Mouse (Mus musculus) testis, adult 2 months (tissue): ENCODE measurements around the gene Ssna1. TPM values are rescaled to one million over a fixed set of nuclear protein-coding genes. Genes with fewer than 3 reads are reported as not detected.
"Not testable (repeated sequence)": the region's sequence is repeated elsewhere in the genome, so short reads cannot be mapped to it uniquely, and the experiment has no call there.

Source experiments
- H3K27ac ChIP-seq: fragments of 200-500 bp; 2 replicates; pipeline ENCODE4 v1.5.1; 2012; ENCODE audit warnings: low read depth, low read length; ENCODE audit not compliant: control insufficient read depth, insufficient read depth
- H3K27me3 ChIP-seq: fragments of 200-500 bp; 2 replicates; pipeline ENCODE4 v1.6.1; 2012; ENCODE audit warnings: mild to moderate bottlenecking, low read length, moderate library complexity; ENCODE audit not compliant: control insufficient read depth, insufficient read depth
- H3K36me3 ChIP-seq: fragments of 200-500 bp; 2 replicates; pipeline ENCODE4 v1.6.1; 2012; ENCODE audit warnings: mild to moderate bottlenecking, low read length; ENCODE audit not compliant: control insufficient read depth, insufficient read depth
- H3K4me1 ChIP-seq: fragments of 200-500 bp; 2 replicates; pipeline ENCODE4 v1.6.1; 2012; ENCODE audit warnings: low read length; ENCODE audit not compliant: control insufficient read depth, insufficient read depth
- H3K4me3 ChIP-seq: fragments of 200-500 bp; 2 replicates; pipeline ENCODE4 v1.5.1; 2012; ENCODE audit warnings: low read depth, mild to moderate bottlenecking, low read length, moderate library complexity, mixed read lengths; ENCODE audit not compliant: control insufficient read depth
- CTCF ChIP-seq: fragments of 200-500 bp; IDR thresholded peaks from 2 replicates; pipeline ENCODE4 v1.5.1; 2012; ENCODE audit warnings: low read depth, mild to moderate bottlenecking, inconsistent platforms, low read length, moderate library complexity; ENCODE audit not compliant: control insufficient read depth, insufficient read depth, insufficient replicate concordance
- POLR2A ChIP-seq: fragments of 200-500 bp; IDR thresholded peaks from 2 replicates; pipeline ENCODE4 v1.6.1; 2012; ENCODE audit warnings: low read depth, mild to moderate bottlenecking, inconsistent platforms, low read length, moderate library complexity; ENCODE audit not compliant: control insufficient read depth
- polyA plus RNA-seq: library from polyadenylated mRNA; depleted of rRNA; stranded (reverse); fragments of >200 nt; gene quantifications from 2 replicates; pipeline ENCODE4 v1.2.3, GENCODE M21; 2012

The Ssna1 gene
- polyA plus RNA-seq, 1 experiment: 54.9 TPM

DNA sequence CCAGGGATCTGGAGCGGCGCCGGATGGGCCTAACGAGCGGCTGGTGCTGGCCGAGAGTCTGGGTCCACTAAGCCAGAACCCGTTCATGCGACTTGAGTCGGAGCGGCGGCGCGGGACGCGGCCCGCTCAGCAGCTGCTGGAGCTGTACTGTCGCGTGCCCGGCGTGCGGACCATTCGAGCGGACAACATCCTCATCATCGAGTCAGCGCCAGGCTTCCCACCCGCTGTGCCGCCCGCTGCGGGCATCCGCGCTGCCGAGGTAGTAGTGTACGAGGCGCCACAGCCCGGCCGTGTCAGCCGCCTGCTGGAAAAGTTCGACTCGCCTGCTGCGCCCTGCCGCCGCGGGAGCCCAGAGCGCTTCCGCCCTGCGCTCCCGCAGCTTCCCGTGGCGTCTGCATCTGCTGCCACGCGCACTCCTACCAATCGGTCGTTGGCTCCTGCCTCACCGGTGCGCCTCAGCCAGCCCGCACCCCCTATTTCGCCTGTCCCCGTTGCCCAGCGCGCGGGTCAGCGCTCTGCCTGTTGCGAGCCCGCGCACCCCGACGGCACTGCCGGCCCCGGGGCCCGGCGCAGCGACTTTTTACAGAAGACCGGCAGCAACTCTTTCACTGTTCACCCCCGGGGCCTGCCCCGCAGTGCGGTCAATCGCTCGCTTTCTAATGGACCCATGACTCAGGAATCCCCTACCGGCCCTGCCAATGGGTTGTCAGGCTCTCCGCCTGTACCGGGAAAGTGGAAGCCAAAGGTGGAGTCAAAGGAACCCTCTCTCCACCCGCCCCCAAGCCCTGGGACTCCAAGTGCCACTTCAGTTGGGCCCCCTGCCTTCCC is 9.2 kb downstream of the Ssna1 start:
- Histone ChIP-seq H3K4me1 (peaks cover 24% of the 10 kb centered on the region), H3K27me3 (no peaks in the 10 kb centered on the region), H3K4me3 (peak overlapping the region; percentile 91), H3K27ac (peak overlapping the region; percentile 51), H3K36me3 (no peaks in the 10 kb centered on the region; the same call in 1 of the 2 replicates)
- TF ChIP-seq CTCF (no peak), POLR2A (no peak; the same call in 1 of the 2 replicates)

DNA sequence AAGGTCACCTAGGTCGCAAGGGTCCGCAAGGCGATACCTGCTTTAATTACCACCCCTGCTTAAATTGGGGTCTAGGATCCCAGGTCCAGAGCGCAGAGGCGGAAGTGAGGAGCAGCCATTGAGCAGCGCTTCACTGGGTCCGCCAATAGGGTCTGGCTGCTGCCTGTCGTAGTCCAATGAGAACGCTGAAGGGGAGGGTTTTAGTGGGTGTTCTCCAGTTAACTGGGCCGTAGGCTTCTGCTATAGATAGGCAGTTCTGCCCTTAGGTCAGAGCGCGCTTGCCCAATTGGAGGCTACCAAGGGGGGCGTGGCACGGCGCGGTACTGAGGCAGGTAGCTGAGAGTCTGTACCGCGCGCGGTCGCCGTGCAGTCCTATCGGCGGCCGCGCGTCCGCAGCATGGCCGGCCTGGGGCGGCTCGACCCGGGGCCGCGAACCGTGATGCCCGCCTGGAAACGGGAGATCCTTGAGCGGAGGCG is 9.9 kb downstream of the Ssna1 start, which contains the start of gene Tprn:
Gene Tprn (plus strand): TSS at position 328 of the 477 bp plus-strand sequence.
- Histone ChIP-seq H3K4me1 (peaks cover 24% of the 10 kb centered on the region), H3K36me3 (no peaks in the 10 kb centered on the region; the same call in 1 of the 2 replicates), H3K4me3 (peak within 1 kb of the TSS; percentile 91), H3K27me3 (no peaks in the 10 kb centered on the region), H3K27ac (peak within 1 kb of the TSS; percentile 83)
- TF ChIP-seq POLR2A (peak; percentile 72; the same call in 1 of the 2 replicates), CTCF (no peak)

DNA sequence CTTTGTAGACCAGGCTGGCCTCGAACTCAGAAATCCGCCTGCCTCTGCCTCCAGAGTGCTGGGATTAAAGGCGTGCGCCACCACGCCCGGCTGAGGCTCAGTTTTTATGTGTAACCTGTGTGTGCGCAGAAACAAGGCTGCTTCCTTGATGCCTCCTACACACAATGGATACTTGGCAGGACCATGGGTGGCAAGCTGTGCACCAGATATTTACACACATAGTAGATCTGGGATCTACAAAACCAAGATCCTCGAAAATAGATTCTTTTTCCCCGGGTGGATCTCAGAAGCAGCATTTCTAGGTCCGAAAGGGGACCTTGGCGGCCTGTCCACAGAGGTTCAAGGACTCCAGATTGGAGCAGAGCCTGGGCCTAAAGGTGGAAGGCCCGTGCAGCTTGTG is 10.4 kb downstream of the Ssna1 start:
- no peaks in the 10 kb centered on the region for H3K27me3 ChIP-seq
- TF ChIP-seq POLR2A (no peak), CTCF (no peak)
- H3K4me3 ChIP-seq: peak overlapping the region; percentile 91
- H3K4me1 ChIP-seq: peaks cover 24% of the 10 kb centered on the region
- H3K27ac ChIP-seq: peak overlapping the region; percentile 83
- no peaks in the 10 kb centered on the region; the same call in 1 of the 2 replicates for H3K36me3 ChIP-seq

DNA sequence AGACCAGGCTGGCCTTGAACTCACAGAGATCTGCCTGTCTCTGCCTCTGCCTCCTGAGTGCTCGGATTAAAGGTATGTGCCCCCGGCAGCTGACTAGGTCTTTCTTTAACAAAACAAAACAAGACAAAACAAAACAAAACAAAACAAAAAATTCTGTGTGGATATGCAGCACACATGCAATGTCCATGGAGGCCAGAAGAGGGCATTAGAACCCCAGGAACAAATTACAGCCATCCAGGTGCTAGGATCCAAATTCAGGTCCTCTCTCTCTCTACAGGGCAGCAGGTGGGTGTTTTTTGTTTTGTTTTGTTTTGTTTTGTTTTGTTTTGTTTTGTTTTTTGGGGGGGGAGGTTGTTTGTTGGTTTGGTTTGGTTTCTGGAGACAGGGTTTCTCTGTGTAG is 13.4 kb downstream of the Ssna1 start:
- TF ChIP-seq CTCF (no peak), POLR2A (no peak)
- no peak overlapping the region for H3K27ac ChIP-seq
- peaks cover 20% of the 10 kb centered on the region for H3K4me1 ChIP-seq
- H3K27me3 ChIP-seq: no peaks in the 10 kb centered on the region
- H3K36me3 ChIP-seq: no peaks in the 10 kb centered on the region; the same call in 1 of the 2 replicates
- H3K4me3 ChIP-seq: no peak overlapping the region

DNA sequence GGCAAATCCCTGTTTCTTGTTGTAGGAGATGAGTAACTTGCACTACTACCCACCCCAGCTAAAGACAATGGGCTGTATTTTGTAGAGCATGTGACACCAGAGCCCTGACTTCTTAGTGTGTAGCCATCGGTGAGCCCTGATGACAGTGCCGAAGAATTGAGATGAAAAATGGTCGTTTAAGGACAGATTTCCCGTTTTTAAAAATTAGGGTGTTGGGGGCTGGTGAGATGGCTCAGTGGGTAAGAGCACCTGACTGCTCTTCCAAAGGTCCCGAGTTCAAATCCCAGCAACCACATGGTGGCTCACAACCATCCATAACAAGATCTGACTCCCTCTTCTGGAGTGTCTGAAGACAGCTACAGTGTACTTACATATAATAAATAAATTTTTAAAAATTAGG is 15.0 kb downstream of the Ssna1 start:
- not testable (repeated sequence) for H3K4me3 ChIP-seq, H3K27me3 ChIP-seq, H3K27ac ChIP-seq, H3K36me3 ChIP-seq
- H3K4me1 ChIP-seq: peaks cover 10% of the 10 kb centered on the region

DNA sequence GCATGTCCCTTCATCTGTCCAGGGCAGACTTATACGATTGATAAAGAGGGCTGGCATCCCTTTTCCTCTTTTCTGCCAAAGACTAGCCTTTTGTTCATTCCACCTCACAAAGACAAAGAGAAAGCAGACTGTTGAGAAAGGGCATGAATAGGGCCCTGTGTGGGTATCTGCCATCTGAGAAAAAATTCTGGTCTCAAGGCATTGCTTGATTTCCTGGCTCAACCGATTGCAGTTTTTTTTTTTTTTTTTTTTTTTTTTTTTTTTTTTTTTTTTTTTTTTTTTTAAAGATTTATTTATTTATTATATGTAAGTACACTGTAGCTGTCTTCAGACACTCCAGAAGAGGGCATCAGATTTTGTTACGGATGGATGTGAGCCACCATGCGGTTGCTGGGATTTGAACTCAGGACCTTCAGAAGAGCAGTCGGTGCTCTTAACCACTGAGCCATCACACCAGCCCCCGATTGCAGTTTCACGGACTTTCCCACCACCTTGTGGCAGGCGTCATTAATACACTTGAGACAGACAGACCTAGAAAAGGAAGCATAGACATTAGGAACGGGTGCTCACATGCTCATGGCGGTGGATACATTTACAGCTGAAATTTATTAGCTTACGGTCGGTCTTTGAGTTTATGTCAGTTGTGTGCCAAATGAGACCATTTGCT is 15.7 kb downstream of the Ssna1 start:
- H3K36me3 ChIP-seq, H3K4me3 ChIP-seq, H3K4me1 ChIP-seq, H3K27ac ChIP-seq, H3K27me3 ChIP-seq: not testable (repeated sequence)

DNA sequence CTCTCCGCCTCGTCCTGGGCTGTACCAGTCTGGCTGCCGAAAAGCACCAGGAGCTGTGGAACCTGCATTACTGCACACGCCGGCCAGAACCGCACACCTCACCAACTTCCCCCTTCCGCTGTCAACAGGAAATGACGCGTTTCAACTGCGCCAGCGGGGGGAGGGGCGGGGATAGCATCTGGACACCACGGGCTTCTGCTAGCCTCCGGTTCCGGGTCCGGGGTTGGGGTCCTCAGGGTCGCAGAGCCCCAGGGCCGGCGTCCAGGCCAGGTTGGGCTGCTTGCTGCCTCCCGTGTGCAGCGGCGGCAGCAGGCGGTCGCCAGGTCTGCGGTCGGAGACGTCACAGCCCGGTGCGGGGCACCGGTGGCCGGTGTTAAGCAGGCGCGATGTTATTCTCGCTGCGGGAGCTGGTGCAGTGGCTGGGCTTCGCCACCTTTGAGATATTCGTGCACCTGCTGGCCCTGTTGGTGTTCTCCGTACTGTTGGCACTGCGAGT is 16.9 kb downstream of the Ssna1 start, which contains the start of gene Tmem203:
Gene Tmem203 (plus strand): TSS at position 156 of the 496 bp plus-strand sequence.
- H3K27me3 ChIP-seq: no peaks in the 10 kb centered on the region
- H3K27ac ChIP-seq: peak within 1 kb of the TSS; percentile 85
- H3K4me3 ChIP-seq: peak within 1 kb of the TSS; percentile 99
- no peaks in the 10 kb centered on the region for H3K36me3 ChIP-seq
- TF ChIP-seq CTCF: no peak
- peak; percentile 88 for TF ChIP-seq POLR2A
- peaks cover 6% of the 10 kb centered on the region for H3K4me1 ChIP-seq
